Mouse (Mus musculus) brain, embryonic 14.5 days (tissue): ENCODE measurements around the gene Kazn.

Experiments used
- CTCF ChIP-seq: fragments of 200-500 bp; IDR thresholded peaks from 2 replicates; pipeline ENCODE4 v1.5.1; 2012; ENCODE audit warnings: inconsistent platforms, mild to moderate bottlenecking, moderate library complexity, borderline replicate concordance; ENCODE audit not compliant: insufficient read depth, insufficient read length; ENCODE audit errors: extremely low read depth
- POLR2A ChIP-seq: fragments of 200-500 bp; IDR thresholded peaks from 2 replicates; pipeline ENCODE4 v1.6.1; 2012; ENCODE audit warnings: mild to moderate bottlenecking, inconsistent platforms, borderline replicate concordance; ENCODE audit not compliant: poor library complexity, insufficient read depth, insufficient read length, severe bottlenecking; ENCODE audit errors: extremely low read depth

DNA sequence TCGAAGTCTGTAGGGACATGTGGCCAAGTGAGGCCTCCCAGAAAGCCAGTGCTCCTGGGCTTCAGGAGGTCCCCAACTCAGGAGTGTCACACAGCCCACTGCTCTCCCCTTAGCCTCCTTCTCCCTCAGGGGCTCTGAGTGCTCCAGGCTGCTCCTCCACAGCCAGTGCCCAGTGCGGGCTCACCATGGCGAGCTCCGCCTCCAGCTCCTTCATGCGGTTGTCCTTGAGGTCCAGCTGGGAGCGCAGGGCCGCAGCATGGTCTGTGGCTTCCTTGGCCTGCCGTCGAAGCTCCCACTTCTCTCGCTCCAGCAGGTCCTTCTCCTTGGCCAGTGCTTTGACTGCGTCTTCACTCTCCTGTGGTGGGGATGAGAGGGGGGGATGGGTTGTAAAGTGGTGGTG, 85.0 kb downstream of the Kazn start:
- no peak for TF ChIP-seq CTCF
- no peak for TF ChIP-seq POLR2A
